ENCODE assay signal across 8 mouse cellular contexts in genomic region chr3:120473645-120474038, GRCm38 (mm10).
A peak's percentile ranks its signal among the peaks of the same experiment; 100 is the strongest.
DNase-seq lines count a peak whose midpoint lies in the region; ATAC-seq lines count a peak whose summit lies in the region.

No protein-coding gene starts in this region.

- no peaks in the 10 kb centered on the region for H3K36me3 ChIP-seq in liver, embryonic 11.5 days (ENCODE audit: control insufficient read depth, insufficient read depth, low read length)
- no peaks in the 10 kb centered on the region for H3K36me3 ChIP-seq in heart, embryonic 13.5 days
- H3K36me3 ChIP-seq in midbrain, embryonic 11.5 days (ENCODE audit: control insufficient read depth, insufficient read depth, low read length): no peaks in the 10 kb centered on the region
- H3K36me3 ChIP-seq in stomach, embryonic 16.5 days (ENCODE audit: control insufficient read depth, insufficient read depth, low read length): no peaks in the 10 kb centered on the region

- WGBS in liver, embryonic 11.5 days: 31% methylated on average over 2 of the region's 2 CpGs
- 25% methylated on average over 2 of the region's 2 CpGs for WGBS in heart, embryonic 13.5 days
- WGBS in midbrain, embryonic 11.5 days: 56% methylated on average over 2 of the region's 2 CpGs
- WGBS in stomach, embryonic 16.5 days: 20% methylated on average over 2 of the region's 2 CpGs

- ATAC-seq in liver, embryonic 11.5 days (replicated peaks; ENCODE audit: low FRiP score): peak; percentile 29; the same call in 1 of the 2 replicates
- no peak for ATAC-seq in heart, embryonic 13.5 days (ENCODE audit: extremely low read depth, insufficient number of reproducible peaks, low FRiP score, low TSS enrichment)
- ATAC-seq in midbrain, embryonic 11.5 days (ENCODE audit: low FRiP score): peak; percentile 64
- ATAC-seq in stomach, embryonic 16.5 days (ENCODE audit: insufficient read depth, low FRiP score): peak; percentile 85

- no peak overlapping the region for H3K9ac ChIP-seq in liver, embryonic 11.5 days (ENCODE audit: low read depth, low read length)
- no peak overlapping the region for H3K9ac ChIP-seq in heart, embryonic 13.5 days
- no peak overlapping the region for H3K9ac ChIP-seq in midbrain, embryonic 11.5 days (ENCODE audit: low read length)
- H3K9ac ChIP-seq in stomach, embryonic 16.5 days (ENCODE audit: low read length): no peak overlapping the region

- no peak overlapping the region for H3K4me2 ChIP-seq in liver, embryonic 11.5 days
- H3K4me2 ChIP-seq in heart, embryonic 13.5 days: peak overlapping the region; percentile 47
- H3K4me2 ChIP-seq in midbrain, embryonic 11.5 days: no peak overlapping the region
- no peak overlapping the region for H3K4me2 ChIP-seq in stomach, embryonic 16.5 days (ENCODE audit: low read depth, low read length)

- no peak for DNase-seq in liver, embryonic 11.5 days (ENCODE audit: low spot score)
- DNase-seq in liver: no peak
- peak; percentile 74 to 85 for DNase-seq in cerebellum, postnatal 14 days
- peak; percentile 41 to 69 for DNase-seq in layer of hippocampus, adult 18-20 months (ENCODE audit: low spot score in 2 of 2)
- peak; percentile 87 for DNase-seq in midbrain, embryonic 11.5 days (ENCODE audit: low spot score, missing footprints)
- no peak for DNase-seq in gastrocnemius, postnatal 36 days

- no peak overlapping the region for H3K4me3 ChIP-seq in liver, embryonic 11.5 days (ENCODE audit: low read depth, low read length)
- no peak overlapping the region for H3K4me3 ChIP-seq in heart, embryonic 13.5 days
- H3K4me3 ChIP-seq in midbrain, embryonic 11.5 days (ENCODE audit: low read depth, low read length): no peak overlapping the region
- no peak overlapping the region for H3K4me3 ChIP-seq in stomach, embryonic 16.5 days (replicated peaks; ENCODE audit: low read length)

- no peaks in the 10 kb centered on the region for H3K9me3 ChIP-seq in liver, embryonic 11.5 days (ENCODE audit: control insufficient read depth, low read length)
- no peaks in the 10 kb centered on the region for H3K9me3 ChIP-seq in heart, embryonic 13.5 days
- H3K9me3 ChIP-seq in midbrain, embryonic 11.5 days (ENCODE audit: control insufficient read depth, low read length): no peaks in the 10 kb centered on the region
- no peaks in the 10 kb centered on the region for H3K9me3 ChIP-seq in stomach, embryonic 16.5 days (replicated peaks; ENCODE audit: control insufficient read depth, low read length)

- H3K4me1 ChIP-seq in liver, embryonic 11.5 days (replicated peaks; ENCODE audit: control insufficient read depth, insufficient read depth, low read length): no peaks in the 10 kb centered on the region
- peaks cover 14% of the 10 kb centered on the region for H3K4me1 ChIP-seq in heart, embryonic 13.5 days
- peaks cover 12% of the 10 kb centered on the region; the same call in 1 of the 2 replicates for H3K4me1 ChIP-seq in midbrain, embryonic 11.5 days (ENCODE audit: control insufficient read depth, insufficient read depth, low read length)
- 0 out of 2 replicates have a peak, but pooled peaks cover 4% of the 10 kb centered on the region for H3K4me1 ChIP-seq in stomach, embryonic 16.5 days (ENCODE audit: control insufficient read depth, insufficient read depth, low read length)

- no peak overlapping the region for H3K27ac ChIP-seq in liver, embryonic 11.5 days (ENCODE audit: low read depth, low read length)
- 0 out of 2 replicates have a peak overlapping the region, but pooled peaks have one; percentile 32 for H3K27ac ChIP-seq in heart, embryonic 13.5 days (replicated peaks)
- H3K27ac ChIP-seq in midbrain, embryonic 11.5 days (ENCODE audit: low read depth, low read length): 0 out of 2 replicates have a peak overlapping the region, but pooled peaks have one; percentile 44
- H3K27ac ChIP-seq in stomach, embryonic 16.5 days (ENCODE audit: low read length): no peak overlapping the region

- intact Hi-C loops in gastrocnemius, postnatal 36 days (cut with DNase I): no loop called here

- H3K27me3 ChIP-seq in liver, embryonic 11.5 days (replicated peaks; ENCODE audit: control insufficient read depth, insufficient read depth, low read length): no peaks in the 10 kb centered on the region
- no peaks in the 10 kb centered on the region for H3K27me3 ChIP-seq in heart, embryonic 13.5 days (replicated peaks)
- H3K27me3 ChIP-seq in midbrain, embryonic 11.5 days (ENCODE audit: control insufficient read depth, insufficient read depth, low read length): no peaks in the 10 kb centered on the region
- no peaks in the 10 kb centered on the region for H3K27me3 ChIP-seq in stomach, embryonic 16.5 days (ENCODE audit: control insufficient read depth, insufficient read depth, low read length)

Comparison
In these comparisons a context has a peak if more than half of its experiments do, and no peak if none do; other contexts are left out.
1. DNase-seq: peak in cerebellum, postnatal 14 days (2 of 2), layer of hippocampus, adult 18-20 months (2 of 2) and midbrain, embryonic 11.5 days (single experiment); none in liver, embryonic 11.5 days (single experiment), liver (single experiment) and gastrocnemius, postnatal 36 days (0 of 2).
2. H3K27ac ChIP-seq: peak in heart, embryonic 13.5 days (single experiment) and midbrain, embryonic 11.5 days (single experiment); none in liver, embryonic 11.5 days (single experiment) and stomach, embryonic 16.5 days (single experiment).